9 mouse cellular contexts compared by ENCODE assay signal in the genomic region with DNA sequence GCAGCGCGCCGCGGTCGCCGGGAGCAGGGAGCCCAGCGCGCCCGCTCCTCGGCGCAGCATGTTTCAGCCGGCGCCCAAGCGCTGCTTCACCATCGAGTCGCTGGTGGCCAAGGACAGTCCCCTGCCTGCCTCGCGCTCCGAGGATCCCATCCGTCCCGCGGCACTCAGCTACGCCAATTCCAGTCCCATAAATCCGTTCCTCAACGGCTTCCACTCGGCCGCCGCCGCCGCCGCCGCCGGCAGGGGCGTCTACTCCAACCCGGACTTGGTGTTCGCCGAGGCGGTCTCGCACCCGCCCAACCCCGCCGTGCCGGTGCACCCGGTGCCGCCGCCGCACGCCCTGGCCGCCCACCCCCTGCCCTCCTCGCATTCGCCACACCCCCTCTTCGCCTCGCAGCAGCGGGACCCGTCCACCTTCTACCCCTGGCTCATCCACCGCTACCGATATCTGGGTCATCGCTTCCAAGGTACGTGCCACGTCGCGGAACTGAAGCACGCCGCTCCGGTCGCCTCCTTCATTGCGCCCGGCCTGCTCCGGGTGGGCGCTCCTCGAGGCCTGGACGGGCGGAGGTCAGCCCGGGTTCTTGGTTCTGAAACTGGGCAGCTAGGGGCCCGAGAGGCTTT. TPM values are rescaled to one million over a fixed set of nuclear protein-coding genes. Genes with fewer than 3 reads are reported as not detected.
DNase-seq lines count a peak whose midpoint lies in the region; ATAC-seq and TF ChIP-seq lines count a peak whose summit lies in the region.
"Had no signal": no experiment of that assay in that cellular context is flagged by ENCODE, and none has a peak within 500 bp of the region (broad histone marks: within the 10 kb centered on the region; RNA-seq: fewer than 3 reads in every experiment).

No protein-coding gene starts in this region.

- H3K27me3 ChIP-seq in embryonic facial prominence, embryonic 15.5 days, result peaks cover 81% of the 10 kb centered on the region
- H3K27me3 ChIP-seq in intestine, embryonic 16.5 days (replicated peaks; ENCODE audit: control insufficient read depth, insufficient read depth, low read length), result peaks cover 90% of the 10 kb centered on the region
- peaks cover 97% of the 10 kb centered on the region for H3K27me3 ChIP-seq in midbrain, embryonic 12.5 days

- H3K9me3 ChIP-seq in embryonic facial prominence, embryonic 15.5 days (replicated peaks), result no peaks in the 10 kb centered on the region
- no peaks in the 10 kb centered on the region for H3K9me3 ChIP-seq in intestine, embryonic 16.5 days (ENCODE audit: control insufficient read depth, low read length)
- no peaks in the 10 kb centered on the region for H3K9me3 ChIP-seq in midbrain, embryonic 12.5 days

- WGBS in embryonic facial prominence, embryonic 15.5 days, result under 1% methylated on average over 75 of the region's 75 CpGs
- under 1% methylated on average over 73 of the region's 75 CpGs for WGBS in intestine, embryonic 16.5 days
- under 1% methylated on average over 75 of the region's 75 CpGs for WGBS in midbrain, embryonic 12.5 days

- peak overlapping the region; percentile 60 for H3K4me2 ChIP-seq in embryonic facial prominence, embryonic 15.5 days (replicated peaks)
- H3K4me2 ChIP-seq in intestine, embryonic 16.5 days (ENCODE audit: low read depth, low read length), result peak overlapping the region; percentile 48
- H3K4me2 ChIP-seq in midbrain, embryonic 12.5 days (replicated peaks), result peak overlapping the region; percentile 59

- H3K4me1 ChIP-seq in embryonic facial prominence, embryonic 15.5 days, result peaks cover 41% of the 10 kb centered on the region
- H3K4me1 ChIP-seq in intestine, embryonic 16.5 days (ENCODE audit: control insufficient read depth, insufficient read depth, low read length), result peaks cover 14% of the 10 kb centered on the region; the same call in 1 of the 2 replicates
- peaks cover 42% of the 10 kb centered on the region for H3K4me1 ChIP-seq in midbrain, embryonic 12.5 days

- H3K4me3 ChIP-seq in layer of hippocampus, adult 2 months, result peak overlapping the region; percentile 79
- peak overlapping the region; percentile 47 for H3K4me3 ChIP-seq in embryonic facial prominence, embryonic 15.5 days (replicated peaks)
- peak overlapping the region; percentile 33 for H3K4me3 ChIP-seq in intestine, embryonic 16.5 days (ENCODE audit: low read length)
- peak overlapping the region; percentile 54 for H3K4me3 ChIP-seq in midbrain, embryonic 12.5 days

- peak overlapping the region; percentile 57 for H3K9ac ChIP-seq in embryonic facial prominence, embryonic 15.5 days
- H3K9ac ChIP-seq in intestine, embryonic 16.5 days (ENCODE audit: low read depth, low read length), result no peak overlapping the region
- peak overlapping the region; percentile 68 for H3K9ac ChIP-seq in midbrain, embryonic 12.5 days (replicated peaks)
- H3K9ac ChIP-seq: liver, embryonic 14.5 days had no signal

- peak; percentile 38 for TF ChIP-seq CTCF in layer of hippocampus, adult 2 months (conservative IDR thresholded peaks at IDR 0.05)

- no peaks in the 10 kb centered on the region for H3K36me3 ChIP-seq in embryonic facial prominence, embryonic 15.5 days
- H3K36me3 ChIP-seq in intestine, embryonic 16.5 days (ENCODE audit: control insufficient read depth, insufficient read depth, low read length), result no peaks in the 10 kb centered on the region
- no peaks in the 10 kb centered on the region for H3K36me3 ChIP-seq in midbrain, embryonic 12.5 days

- peak overlapping the region; percentile 98 for H3K27ac ChIP-seq in layer of hippocampus, adult 2 months
- H3K27ac ChIP-seq in embryonic facial prominence, embryonic 15.5 days (replicated peaks), result peak overlapping the region; percentile 84
- H3K27ac ChIP-seq in intestine, embryonic 16.5 days (ENCODE audit: low read length), result no peak overlapping the region
- H3K27ac ChIP-seq in midbrain, embryonic 12.5 days (replicated peaks), result peak overlapping the region; percentile 89
- H3K27ac ChIP-seq: liver, embryonic 14.5 days had no signal

- peak in 1 of 2 experiments; percentile 34 for DNase-seq in layer of hippocampus, adult 2 months (ENCODE audit: low spot score in 2 of 2)
- no peak for DNase-seq in layer of hippocampus, adult 8-10 months (ENCODE audit: low spot score in 2 of 2)
- DNase-seq in adrenal gland, postnatal 10 days, result peak; percentile 40
- DNase-seq in thymus, postnatal 36 days, result peak; percentile 38 to 43
- DNase-seq in urinary bladder, postnatal 36 days (ENCODE audit: low spot score in 2 of 2), result no peak

- ATAC-seq in embryonic facial prominence, embryonic 15.5 days (ENCODE audit: insufficient number of reproducible peaks, low FRiP score, low TSS enrichment, low read depth), result no peak
- ATAC-seq in intestine, embryonic 16.5 days, result peak; percentile 63
- peak; percentile 21 for ATAC-seq in midbrain, embryonic 12.5 days (ENCODE audit: low FRiP score, low read depth)

RNA-seq across cellular contexts. Expression of a gene that starts 1.1 kb away (rescaled TPM):
- 10 to 100 TPM; 26.6 to 29.8 TPM for total RNA-seq in layer of hippocampus, adult 2 months (2021)
- total RNA-seq in layer of hippocampus, adult 8-10 months (2022), result 10 to 100 TPM; 17.4 to 25.8 (median 21.9) TPM
- total RNA-seq in adrenal gland, postnatal 10 days (2021), result under 1 TPM in 1 of 2 experiments, not detected in 1; 0.27 TPM
- 15.6 and 18.2 TPM in 2 replicates for polyA plus RNA-seq in embryonic facial prominence, embryonic 15.5 days (2015; fragmentation: Nextera tagmentation; extraction: Ambion mirVana)
- polyA plus RNA-seq in intestine, embryonic 16.5 days (2015; fragmentation: Nextera tagmentation; extraction: Ambion mirVana), result not detected in 2 replicates
- polyA plus RNA-seq in midbrain, embryonic 12.5 days (2016; fragmentation: Nextera tagmentation; extraction: Ambion mirVana), result 17.9 and 23.7 TPM in 2 replicates

Comparison
In these comparisons a context has a peak if more than half of its experiments do, and no peak if none do; other contexts are left out.
1. DNase-seq: peak in adrenal gland, postnatal 10 days (single experiment) and thymus, postnatal 36 days (2 of 2); none in layer of hippocampus, adult 8-10 months (0 of 2) and urinary bladder, postnatal 36 days (0 of 2).
2. RNA of a gene that starts 1.1 kb away (total RNA-seq): 26.6 to 29.8 TPM in layer of hippocampus, adult 2 months and 17.4 to 25.8 TPM in layer of hippocampus, adult 8-10 months; 0.27 TPM in adrenal gland, postnatal 10 days; every median in the first group is over 10 times any median in the second.
3. Peak in every context shown above with its lines, with median percentiles within 50 percentile points of each other: H3K4me3 ChIP-seq and H3K4me2 ChIP-seq.